15 mouse cellular contexts compared by ENCODE assay signal in the genomic region with DNA sequence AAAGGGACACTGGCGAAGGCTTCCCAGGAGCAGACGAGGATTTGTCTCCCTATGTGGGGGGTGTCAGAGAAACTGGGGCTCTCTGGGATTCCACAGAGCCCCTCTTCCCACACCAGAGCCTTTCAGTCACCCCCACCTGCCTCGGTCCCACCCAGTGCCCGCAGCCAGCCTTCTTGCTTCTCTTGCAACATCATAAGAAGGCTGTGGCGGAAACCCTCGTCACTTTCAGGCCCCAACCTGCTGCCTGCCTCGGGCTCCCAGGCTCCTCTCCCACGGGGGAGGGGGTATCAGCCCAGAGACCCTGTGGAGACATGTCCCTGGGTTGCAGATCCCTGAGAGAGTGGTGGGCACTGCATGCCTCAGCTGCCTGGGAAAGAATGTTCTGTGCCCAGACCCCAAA. TPM values are rescaled to one million over a fixed set of nuclear protein-coding genes. Genes with fewer than 3 reads are reported as not detected.
DNase-seq lines count a peak whose midpoint lies in the region; ATAC-seq and TF ChIP-seq lines count a peak whose summit lies in the region.
"Had no signal": no experiment of that assay in that cellular context is flagged by ENCODE, and none has a peak within 500 bp of the region (broad histone marks: within the 10 kb centered on the region; RNA-seq: fewer than 3 reads in every experiment).

No protein-coding gene starts in this region.

- no peak for TF ChIP-seq CTCF in intestine, postnatal 0 days (IDR thresholded peaks at IDR 0.05; ENCODE audit: low read depth)

- H3K4me3 ChIP-seq in hindbrain, embryonic 10.5 days = no peak overlapping the region
- H3K4me3 ChIP-seq in hindbrain, embryonic 11.5 days (ENCODE audit: low read depth, low read length) = no peak overlapping the region
- no peak overlapping the region for H3K4me3 ChIP-seq in limb, embryonic 12.5 days (replicated peaks)
- H3K4me3 ChIP-seq in intestine, postnatal 0 days (ENCODE audit: low read depth, low read length) = no peak overlapping the region
- H3K4me3 ChIP-seq: embryonic facial prominence, embryonic 12.5 days; limb, embryonic 13.5 days had no signal

- H3K36me3 ChIP-seq in hindbrain, embryonic 10.5 days = no peaks in the 10 kb centered on the region
- H3K36me3 ChIP-seq in hindbrain, embryonic 11.5 days (ENCODE audit: control insufficient read depth, insufficient read depth, low read length) = no peaks in the 10 kb centered on the region
- H3K36me3 ChIP-seq in limb, embryonic 12.5 days = no peaks in the 10 kb centered on the region
- no peaks in the 10 kb centered on the region for H3K36me3 ChIP-seq in intestine, postnatal 0 days (ENCODE audit: control insufficient read depth, insufficient read depth)
- H3K36me3 ChIP-seq: embryonic facial prominence, embryonic 12.5 days; limb, embryonic 13.5 days had no signal

- ATAC-seq in hindbrain, embryonic 11.5 days (ENCODE audit: low FRiP score) = no peak
- no peak for ATAC-seq in limb, embryonic 12.5 days (ENCODE audit: insufficient number of reproducible peaks, insufficient read depth, low FRiP score, low TSS enrichment, low read depth)
- ATAC-seq in intestine, postnatal 0 days = no peak
- ATAC-seq: forebrain, postnatal 0 days had no signal

- H3K4me1 ChIP-seq in hindbrain, embryonic 10.5 days (replicated peaks) = peaks cover 53% of the 10 kb centered on the region
- H3K4me1 ChIP-seq in hindbrain, embryonic 11.5 days (replicated peaks; ENCODE audit: control insufficient read depth, insufficient read depth, low read length) = peaks cover 7% of the 10 kb centered on the region; the same call in 1 of the 2 replicates
- peaks cover 14% of the 10 kb centered on the region for H3K4me1 ChIP-seq in limb, embryonic 12.5 days (replicated peaks)
- H3K4me1 ChIP-seq in intestine, postnatal 0 days (replicated peaks; ENCODE audit: control insufficient read depth, insufficient read depth, low read length) = no peaks in the 10 kb centered on the region

- DNase-seq in hindbrain, embryonic 10.5 days (ENCODE audit: low spot score) = no peak
- no peak for DNase-seq in hindbrain, embryonic 11.5 days (ENCODE audit: low spot score)
- peak; percentile 27 for DNase-seq in T-cell, adult 2 months (ENCODE audit: low spot score)
- peak; percentile 69 for DNase-seq in thymus, postnatal 0 days (ENCODE audit: low spot score)
- no peak for DNase-seq in embryo, embryonic 9.5 days (ENCODE audit: extremely low spot score)
- DNase-seq: cerebellum, adult 18-20 months; forebrain, postnatal 0 days; lung, postnatal 10 days had no signal

- WGBS in hindbrain, embryonic 10.5 days = 79% methylated on average over 8 of the region's 8 CpGs
- WGBS in hindbrain, embryonic 11.5 days = 78% methylated on average over 8 of the region's 8 CpGs
- 63% methylated on average over 8 of the region's 8 CpGs for WGBS in limb, embryonic 12.5 days
- WGBS in intestine, postnatal 0 days = 69% methylated on average over 8 of the region's 8 CpGs

- no peaks in the 10 kb centered on the region for H3K9me3 ChIP-seq in hindbrain, embryonic 10.5 days
- H3K9me3 ChIP-seq in hindbrain, embryonic 11.5 days (ENCODE audit: control insufficient read depth, low read length) = no peaks in the 10 kb centered on the region
- H3K9me3 ChIP-seq in limb, embryonic 12.5 days = no peaks in the 10 kb centered on the region
- no peaks in the 10 kb centered on the region for H3K9me3 ChIP-seq in intestine, postnatal 0 days (ENCODE audit: control insufficient read depth)
- H3K9me3 ChIP-seq: embryonic facial prominence, embryonic 12.5 days; limb, embryonic 13.5 days had no signal

- no peak overlapping the region for H3K4me2 ChIP-seq in hindbrain, embryonic 11.5 days (replicated peaks; ENCODE audit: low read depth, low read length)
- no peak overlapping the region for H3K4me2 ChIP-seq in limb, embryonic 12.5 days
- no peak overlapping the region for H3K4me2 ChIP-seq in intestine, postnatal 0 days (replicated peaks; ENCODE audit: low read depth)
- H3K4me2 ChIP-seq: embryonic facial prominence, embryonic 12.5 days; limb, embryonic 13.5 days had no signal

- no peak overlapping the region for H3K9ac ChIP-seq in hindbrain, embryonic 11.5 days (ENCODE audit: low read depth, low read length)
- peak overlapping the region; percentile 24; the same call in 1 of the 2 replicates for H3K9ac ChIP-seq in limb, embryonic 12.5 days (replicated peaks)
- no peak overlapping the region for H3K9ac ChIP-seq in intestine, postnatal 0 days (ENCODE audit: low read depth, low read length)
- H3K9ac ChIP-seq: embryonic facial prominence, embryonic 12.5 days; forebrain, postnatal 0 days; limb, embryonic 13.5 days had no signal

- H3K27ac ChIP-seq in hindbrain, embryonic 10.5 days = peak overlapping the region; percentile 57; the same call in 1 of the 2 replicates
- no peak overlapping the region for H3K27ac ChIP-seq in hindbrain, embryonic 11.5 days (ENCODE audit: low read depth, low read length)
- peak overlapping the region; percentile 35; the same call in 1 of the 2 replicates for H3K27ac ChIP-seq in limb, embryonic 12.5 days
- no peak overlapping the region for H3K27ac ChIP-seq in intestine, postnatal 0 days (ENCODE audit: low read depth, low read length)
- H3K27ac ChIP-seq: embryonic facial prominence, embryonic 12.5 days had no signal

- H3K27me3 ChIP-seq in hindbrain, embryonic 10.5 days (ENCODE audit: insufficient read depth, poor library complexity, severe bottlenecking) = no peaks in the 10 kb centered on the region; the same call in 1 of the 2 replicates
- H3K27me3 ChIP-seq in hindbrain, embryonic 11.5 days (ENCODE audit: control insufficient read depth, insufficient read depth, low read length) = no peaks in the 10 kb centered on the region
- H3K27me3 ChIP-seq in limb, embryonic 12.5 days = no peaks in the 10 kb centered on the region
- peaks cover 17% of the 10 kb centered on the region; the same call in 1 of the 2 replicates for H3K27me3 ChIP-seq in intestine, postnatal 0 days (replicated peaks; ENCODE audit: control insufficient read depth, insufficient read depth, low read length)
- H3K27me3 ChIP-seq: embryonic facial prominence, embryonic 12.5 days; limb, embryonic 13.5 days had no signal

RNA-seq across cellular contexts. Expression of a gene that starts 28.4 kb away (rescaled TPM):
- 78.3 and 101 TPM in 2 replicates for polyA plus RNA-seq in hindbrain, embryonic 10.5 days (2016; fragmentation: Nextera tagmentation; extraction: Ambion mirVana)
- 62.7 and 65.2 TPM in 2 replicates for polyA plus RNA-seq in hindbrain, embryonic 11.5 days (2014; fragmentation: Nextera tagmentation; extraction: Ambion mirVana)
- 77.4 and 82.1 TPM in 2 replicates for polyA plus RNA-seq in limb, embryonic 12.5 days (2016; fragmentation: Nextera tagmentation; extraction: Ambion mirVana)
- 43.6 and 50.0 TPM in 2 replicates for polyA plus RNA-seq in thymus, postnatal 0 days (2015; fragmentation: Nextera tagmentation; extraction: Ambion mirVana)
- polyA plus RNA-seq in intestine, postnatal 0 days (2015; fragmentation: Nextera tagmentation; extraction: Ambion mirVana) = 54.4 and 65.2 TPM in 2 replicates

RNA-seq across cellular contexts. Expression of a gene that starts 35.0 kb away (rescaled TPM):
- 39.1 and 46.4 TPM in 2 replicates for polyA plus RNA-seq in hindbrain, embryonic 10.5 days (2016; fragmentation: Nextera tagmentation; extraction: Ambion mirVana)
- polyA plus RNA-seq in hindbrain, embryonic 11.5 days (2014; fragmentation: Nextera tagmentation; extraction: Ambion mirVana) = 48.9 and 66.8 TPM in 2 replicates
- 13.7 and 14.0 TPM in 2 replicates for polyA plus RNA-seq in limb, embryonic 12.5 days (2016; fragmentation: Nextera tagmentation; extraction: Ambion mirVana)
- polyA plus RNA-seq in thymus, postnatal 0 days (2015; fragmentation: Nextera tagmentation; extraction: Ambion mirVana) = 44.3 and 54.9 TPM in 2 replicates
- 3.6 and 3.7 TPM in 2 replicates for polyA plus RNA-seq in intestine, postnatal 0 days (2015; fragmentation: Nextera tagmentation; extraction: Ambion mirVana)

RNA-seq across cellular contexts. Expression of a gene that starts 35.0 kb away (rescaled TPM):
- not detected in 2 replicates for polyA plus RNA-seq in hindbrain, embryonic 10.5 days (2016; fragmentation: Nextera tagmentation; extraction: Ambion mirVana)
- polyA plus RNA-seq in hindbrain, embryonic 11.5 days (2014; fragmentation: Nextera tagmentation; extraction: Ambion mirVana) = not detected in 2 replicates
- 0.31 TPM in 1 of 2 replicates, not detected in the other for polyA plus RNA-seq in limb, embryonic 12.5 days (2016; fragmentation: Nextera tagmentation; extraction: Ambion mirVana)
- not detected in 2 replicates for polyA plus RNA-seq in thymus, postnatal 0 days (2015; fragmentation: Nextera tagmentation; extraction: Ambion mirVana)
- polyA plus RNA-seq in intestine, postnatal 0 days (2015; fragmentation: Nextera tagmentation; extraction: Ambion mirVana) = not detected in 2 replicates
- polyA plus RNA-seq: embryonic facial prominence, embryonic 12.5 days; forebrain, postnatal 0 days; gonadal fat pad, adult 2 months; hindbrain, embryonic 16.5 days; kidney, embryonic 14.5 days; limb, embryonic 13.5 days had no signal

RNA-seq across cellular contexts. Expression of a gene that starts 52.8 kb away (rescaled TPM):
- polyA plus RNA-seq in hindbrain, embryonic 10.5 days (2016; fragmentation: Nextera tagmentation; extraction: Ambion mirVana) = 12.3 and 13.5 TPM in 2 replicates
- polyA plus RNA-seq in hindbrain, embryonic 11.5 days (2014; fragmentation: Nextera tagmentation; extraction: Ambion mirVana) = 7.3 and 7.5 TPM in 2 replicates
- 17.1 and 18.4 TPM in 2 replicates for polyA plus RNA-seq in limb, embryonic 12.5 days (2016; fragmentation: Nextera tagmentation; extraction: Ambion mirVana)
- 14.7 and 14.9 TPM in 2 replicates for polyA plus RNA-seq in thymus, postnatal 0 days (2015; fragmentation: Nextera tagmentation; extraction: Ambion mirVana)
- 124 and 128 TPM in 2 replicates for polyA plus RNA-seq in intestine, postnatal 0 days (2015; fragmentation: Nextera tagmentation; extraction: Ambion mirVana)

Comparison
In these comparisons a context has a peak if more than half of its experiments do, and no peak if none do; other contexts are left out.
1. H3K27ac ChIP-seq: peak in hindbrain, embryonic 10.5 days (single experiment) and limb, embryonic 12.5 days (single experiment); none in hindbrain, embryonic 11.5 days (single experiment) and intestine, postnatal 0 days (single experiment).
2. DNase-seq: peak in T-cell, adult 2 months (single experiment) and thymus, postnatal 0 days (single experiment); none in hindbrain, embryonic 10.5 days (single experiment), hindbrain, embryonic 11.5 days (single experiment) and embryo, embryonic 9.5 days (single experiment).